Mouse (Mus musculus) gastrocnemius, postnatal 25 days (tissue): ENCODE measurements around the gene Sema5b. TPM values are rescaled to one million over a fixed set of nuclear protein-coding genes. Genes with fewer than 3 reads are reported as not detected.

ENCODE experiments used
- DNase-seq: peaks from one replicate; pipeline ENCODE4 v3.0.0; 2022
- total RNA-seq, 2 experiments: library from RNA; stranded (reverse); gene quantifications; 1 replicate in 1 of 2; 2 replicates in 1 of 2; pipeline ENCODE4 v1.2.3; 2021

The Sema5b gene
- total RNA-seq, 2 experiments from 2014 or later = 0.20 to 0.35 TPM

DNA sequence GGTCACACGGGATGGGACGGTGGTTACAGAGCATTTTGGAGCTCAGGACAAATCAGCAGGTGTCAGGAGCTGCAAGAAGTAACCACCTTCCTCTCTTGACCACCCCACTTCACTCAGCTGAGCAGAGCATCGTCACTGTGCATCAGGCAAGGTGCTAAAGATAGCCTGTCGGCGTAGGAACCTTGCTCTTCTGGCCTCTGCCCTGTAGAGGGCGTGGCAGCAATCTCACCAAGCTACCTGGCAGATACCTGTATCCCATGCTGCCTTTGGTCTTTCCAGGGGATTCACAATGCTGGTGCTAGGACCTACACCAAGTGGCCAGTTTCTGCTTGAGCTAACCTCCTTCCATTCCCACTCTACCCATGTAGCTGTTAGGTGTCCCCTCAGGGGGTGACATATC is 55.3 kb downstream of the Sema5b start:
- DNase-seq = no peak

DNA sequence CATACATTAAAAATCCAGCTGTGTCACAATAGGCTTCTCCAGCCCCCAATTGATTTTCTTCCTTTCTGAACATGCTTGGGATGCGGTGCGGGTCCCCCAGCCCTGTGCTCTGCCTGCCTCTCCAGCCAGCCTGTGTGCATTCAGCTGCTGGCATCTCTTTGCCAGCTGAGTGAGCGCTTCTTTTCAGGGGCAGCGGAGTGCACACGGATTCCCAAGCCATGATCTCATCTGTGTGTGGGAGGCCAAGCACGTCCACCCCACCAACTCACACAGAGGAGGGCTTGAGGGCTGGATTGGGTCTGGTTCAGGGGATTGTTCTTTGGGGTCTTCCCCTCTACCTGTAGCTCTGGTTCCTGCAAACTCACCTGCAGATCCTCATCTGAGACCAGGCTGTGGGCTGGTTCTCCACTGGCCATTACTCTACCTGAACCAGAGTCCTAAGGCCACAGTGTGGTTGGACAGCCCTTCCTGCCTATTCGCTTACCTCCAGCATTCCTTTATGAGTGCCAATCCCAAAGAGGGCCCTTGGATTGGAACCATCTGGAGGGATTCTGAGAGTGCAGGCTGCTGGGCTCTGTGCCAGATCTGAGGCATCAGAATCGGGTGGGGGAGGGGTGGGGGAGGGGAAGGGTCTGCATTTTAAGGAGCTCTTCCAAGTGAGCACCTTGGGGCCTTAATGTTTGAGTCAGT is 55.9 kb downstream of the Sema5b start:
- no peak for DNase-seq

DNA sequence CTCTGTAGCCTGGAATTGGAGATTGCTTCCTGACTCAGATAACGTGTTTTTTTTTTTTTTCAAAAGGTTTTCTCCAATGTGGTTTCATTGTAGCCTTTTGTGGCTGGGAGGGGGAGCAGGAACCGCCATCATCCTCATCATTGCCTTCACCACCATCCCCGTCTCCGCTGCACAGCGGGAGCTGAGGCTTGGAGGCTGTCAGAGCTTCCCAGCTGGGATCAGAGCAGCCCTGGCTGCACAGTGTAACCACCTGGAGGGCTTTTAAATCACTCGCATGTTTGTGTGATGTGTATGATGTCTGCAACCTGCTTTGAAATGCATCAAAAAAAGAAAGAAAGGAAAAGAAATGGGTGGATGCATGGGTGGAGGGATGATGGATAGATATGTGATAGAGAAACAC is 57.0 kb downstream of the Sema5b start:
- no peak for DNase-seq

DNA sequence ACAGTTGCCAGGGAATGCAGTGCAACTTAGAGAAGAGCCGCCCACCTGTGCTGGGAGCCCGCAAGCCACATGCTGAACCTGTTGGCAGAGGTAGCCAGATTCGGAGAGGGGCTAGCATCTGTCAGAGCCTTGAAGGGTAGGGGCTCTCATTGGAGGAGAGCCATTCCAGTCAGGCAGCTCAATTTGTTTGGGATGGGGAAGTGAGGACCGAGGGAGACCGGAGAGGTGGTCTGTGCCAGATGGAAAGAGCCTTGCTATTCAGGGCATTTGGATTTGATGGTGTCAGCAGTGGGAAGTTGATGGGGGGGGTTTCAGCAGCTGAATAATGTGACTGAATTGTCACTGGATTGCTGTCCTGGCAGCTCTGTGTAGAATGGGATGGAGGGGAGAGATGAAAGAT is 57.9 kb downstream of the Sema5b start:
- no peak for DNase-seq

DNA sequence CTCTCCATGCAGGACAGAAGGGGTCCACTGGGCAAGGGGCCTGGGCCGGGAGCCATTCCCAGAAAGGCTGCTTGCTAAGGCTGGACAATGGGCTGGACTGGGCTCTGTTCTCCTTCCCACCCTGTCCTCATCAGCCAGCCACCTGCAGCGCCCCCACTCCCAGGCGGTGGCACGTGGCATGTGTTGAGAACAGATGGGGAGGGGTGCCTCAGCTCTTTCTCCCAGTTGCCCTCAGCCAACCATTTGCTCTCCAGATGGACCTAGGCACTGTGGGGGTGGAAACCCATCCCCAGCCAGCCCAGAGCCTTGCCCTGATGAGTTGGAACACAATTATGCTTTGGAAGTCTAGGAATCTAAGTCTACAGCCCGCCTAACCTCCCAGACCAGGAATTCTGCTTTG is 59.3 kb downstream of the Sema5b start:
- no peak for DNase-seq

DNA sequence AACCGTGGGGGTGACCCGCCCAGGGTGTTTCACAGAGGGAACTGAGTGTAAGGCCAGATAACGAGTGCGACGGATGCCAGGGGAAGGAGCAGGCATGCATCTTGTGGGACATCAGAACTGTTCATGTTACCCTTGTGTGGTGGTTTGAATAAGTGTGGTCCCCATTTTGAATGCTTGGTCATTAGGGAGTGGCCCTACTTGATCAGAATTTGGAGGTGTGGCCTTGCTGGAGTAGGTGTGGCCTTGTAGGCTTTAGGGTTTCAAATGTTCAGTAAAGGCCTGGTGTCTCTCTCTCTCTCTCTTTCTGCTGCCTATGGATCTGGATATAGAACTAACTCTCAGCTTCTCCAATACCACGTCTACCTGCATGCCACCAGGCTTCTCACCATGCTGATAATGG is 60.5 kb downstream of the Sema5b start:
- no peak for DNase-seq

DNA sequence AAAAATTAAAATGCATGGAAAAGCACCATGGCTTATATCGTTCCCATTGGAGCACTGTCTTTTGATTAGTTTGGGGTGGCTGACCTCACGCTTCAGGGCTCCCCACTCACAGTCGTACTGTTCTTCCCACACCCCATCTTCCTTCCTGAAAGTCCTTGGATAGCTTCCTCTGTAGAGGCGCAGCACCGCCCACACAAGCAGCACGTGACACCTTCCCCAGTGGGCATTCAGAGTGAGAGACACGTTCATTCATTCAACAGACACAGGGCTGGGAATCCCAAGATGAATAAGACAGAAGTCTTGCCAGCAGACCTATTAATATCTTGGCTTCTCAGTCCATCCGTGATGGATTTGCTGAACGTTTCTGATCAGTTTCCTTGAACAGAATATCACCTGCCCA is 61.6 kb downstream of the Sema5b start:
- no peak for DNase-seq

DNA sequence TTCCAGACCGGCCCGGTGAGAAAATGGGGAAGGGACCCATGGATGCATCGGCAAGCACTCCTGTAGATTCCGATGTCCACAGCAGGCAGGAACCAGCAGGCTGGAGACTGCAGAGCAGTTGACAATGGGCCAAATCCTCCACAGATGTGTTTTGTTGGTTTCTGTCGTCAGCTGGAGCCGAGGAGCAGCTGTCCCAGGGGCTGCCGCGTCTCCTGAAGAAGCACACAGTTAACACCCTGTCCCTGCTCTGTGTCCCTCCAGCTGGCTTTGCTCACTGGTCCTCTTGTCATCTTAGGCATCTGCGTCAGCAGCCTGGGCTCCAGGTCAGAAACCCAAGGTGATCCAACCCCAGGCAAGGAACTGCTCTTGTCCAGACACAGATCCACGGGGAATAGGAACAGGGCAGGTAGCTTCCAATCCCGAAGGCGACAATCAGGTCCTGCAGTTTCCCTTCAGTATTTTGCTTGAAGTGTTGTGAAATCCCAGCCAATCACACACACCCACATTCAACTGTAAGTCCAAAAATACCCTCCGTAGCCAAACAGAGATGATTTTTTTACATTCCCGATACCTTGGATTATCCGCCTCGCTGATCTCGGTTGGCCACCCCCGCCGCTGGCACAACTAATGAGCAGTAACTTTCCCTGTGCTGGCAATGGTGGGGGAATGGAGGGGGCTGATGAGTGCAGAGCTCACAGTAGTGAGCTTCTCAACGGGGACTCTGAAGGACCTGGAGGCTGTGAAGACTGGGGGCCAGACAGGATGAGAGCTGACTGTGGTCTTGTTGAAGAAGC is 63.0 kb downstream of the Sema5b start:
- peak; percentile 33 for DNase-seq

DNA sequence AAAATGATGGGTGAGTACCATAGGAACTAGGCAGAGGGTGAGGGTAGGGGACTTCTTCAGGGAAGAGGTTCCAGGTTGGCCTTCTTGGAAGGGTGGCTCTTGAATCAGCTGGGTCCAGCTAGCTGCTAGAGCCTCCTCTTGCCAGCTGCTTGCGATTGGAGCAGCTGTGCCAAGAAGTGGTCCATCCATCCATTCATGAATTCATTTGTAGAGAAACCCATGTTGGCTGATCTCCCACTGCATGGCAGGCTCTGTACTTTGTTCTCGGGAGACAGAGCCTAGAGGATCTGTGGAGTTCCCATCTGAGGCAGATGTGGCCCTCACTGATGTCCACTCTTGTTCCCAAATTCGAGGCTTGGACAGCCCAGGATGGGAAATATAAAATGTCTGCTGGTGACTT is 66.3 kb downstream of the Sema5b start:
- no peak for DNase-seq

DNA sequence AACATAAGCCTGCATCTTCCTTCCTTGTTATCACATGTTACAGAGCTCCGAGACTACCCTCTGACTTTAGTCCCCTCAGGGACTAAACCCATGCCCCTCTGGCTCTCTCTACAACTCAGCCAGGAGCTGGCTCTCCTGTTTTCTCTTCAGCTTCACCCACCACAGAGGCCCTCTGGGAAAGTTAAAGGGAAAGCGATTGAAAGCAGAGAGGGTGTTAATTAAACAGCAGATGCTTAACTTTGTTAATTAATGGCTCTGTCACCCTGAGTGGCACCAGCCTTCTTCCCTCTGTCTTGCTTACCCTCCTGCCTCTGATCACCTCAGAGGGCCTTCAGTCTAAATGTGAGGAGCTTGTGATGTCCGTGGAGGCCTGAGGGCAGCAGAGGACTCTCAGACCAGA is 67.3 kb downstream of the Sema5b start:
- DNase-seq = no peak

DNA sequence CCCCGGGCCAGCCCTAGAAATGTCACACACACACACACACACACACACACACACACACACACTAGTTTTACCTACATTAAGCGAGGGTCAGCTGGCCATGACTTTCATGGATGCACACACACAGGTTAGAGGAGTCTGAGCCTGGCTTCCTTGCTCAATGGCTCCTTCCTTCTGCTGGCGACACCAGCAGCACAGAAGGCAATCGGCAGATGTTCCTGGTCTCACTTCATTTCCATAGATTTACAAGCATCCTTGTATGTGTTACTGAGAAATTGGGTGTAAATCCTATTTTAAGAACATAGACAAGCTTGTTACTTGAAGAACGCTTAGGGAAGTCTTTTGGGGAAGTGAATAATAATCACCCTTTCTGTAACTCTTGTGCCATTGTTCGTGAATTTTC is 68.6 kb downstream of the Sema5b start:
- no peak for DNase-seq

DNA sequence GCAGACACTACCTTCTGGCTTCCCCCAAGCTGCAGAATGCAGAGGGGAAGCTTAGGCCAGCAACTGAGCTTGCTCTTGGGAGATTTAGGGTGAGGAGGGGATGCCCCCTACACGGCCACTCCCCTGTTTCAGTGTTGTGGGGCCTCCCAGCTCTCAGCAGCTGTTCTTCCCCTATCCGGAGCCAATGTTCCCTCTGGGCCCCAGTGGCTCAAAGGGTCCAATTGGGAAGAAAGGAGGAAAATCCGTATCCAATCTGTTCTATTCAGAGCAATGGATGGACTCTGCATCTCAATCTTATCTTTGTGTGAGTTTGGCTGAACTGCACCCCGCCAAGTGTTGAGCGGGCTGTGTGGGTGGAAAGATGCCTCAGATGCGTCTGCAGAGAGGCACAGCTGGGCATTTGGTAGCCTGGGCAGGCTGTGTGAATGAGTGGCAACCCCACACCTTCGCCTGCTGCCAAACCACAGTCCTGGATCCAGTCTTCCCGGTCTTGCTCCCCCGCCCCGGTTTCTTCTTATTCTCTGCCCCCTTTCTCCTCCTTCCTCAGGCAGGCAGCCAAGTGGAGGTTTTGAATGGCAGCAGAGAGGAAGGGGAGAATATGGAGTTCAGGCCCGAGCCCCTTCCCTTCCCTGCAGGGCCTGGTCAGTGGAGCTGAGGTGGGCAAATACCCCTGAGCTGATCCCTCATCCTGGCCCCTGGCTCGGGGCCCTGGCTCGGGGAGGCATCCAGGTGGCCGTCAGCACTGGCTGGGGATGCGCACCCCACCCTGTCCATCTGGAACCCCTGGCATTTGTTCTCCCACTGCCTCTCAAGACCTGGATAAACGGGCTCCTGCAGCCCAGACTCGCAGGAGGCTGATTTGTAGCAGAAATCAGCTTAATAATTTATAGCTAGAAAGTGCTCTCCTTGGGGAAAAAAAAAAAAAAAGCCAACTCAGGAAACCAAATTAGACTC is 73.2 kb downstream of the Sema5b start:
- DNase-seq = peak; percentile 46

DNA sequence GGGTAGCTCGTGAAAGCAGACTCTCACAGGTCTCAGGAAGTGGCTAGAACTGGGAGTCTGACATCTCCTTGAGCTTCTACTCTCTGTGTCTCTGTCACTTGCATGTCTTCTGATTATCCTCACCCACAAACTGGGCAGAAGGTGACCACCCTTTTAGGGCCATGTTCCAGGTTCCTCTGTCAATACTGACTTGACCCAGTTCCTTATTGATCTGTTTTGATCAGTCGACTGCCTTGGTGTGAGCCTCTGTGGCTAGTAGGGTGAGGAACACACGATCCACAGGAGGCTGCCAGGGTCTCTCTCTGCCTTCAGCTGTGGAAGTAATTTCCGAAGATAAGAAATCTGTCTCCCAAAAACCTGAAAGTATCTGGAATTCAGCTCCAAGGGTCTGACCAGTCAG is 76.8 kb downstream of the Sema5b start:
- DNase-seq = no peak

DNA sequence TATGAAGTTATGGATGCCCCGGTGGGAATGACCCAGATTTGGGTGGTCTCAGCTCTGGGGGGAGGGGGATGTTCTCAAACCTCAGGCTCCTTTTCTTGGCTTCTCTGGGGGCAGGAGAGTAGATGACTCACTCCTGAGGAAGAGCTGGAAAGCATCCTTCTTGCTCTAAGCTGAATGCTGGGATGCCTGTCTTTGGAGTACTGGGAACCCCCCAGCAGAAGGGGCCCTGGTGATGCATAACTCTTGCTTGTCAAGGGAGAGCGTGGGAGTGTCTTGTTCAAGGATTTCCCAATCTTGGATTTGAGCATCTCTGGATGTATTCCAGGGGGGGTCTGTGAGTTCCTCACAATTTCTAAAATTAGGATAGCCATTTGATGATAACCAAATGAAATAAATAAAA is 82.1 kb downstream of the Sema5b start:
- no peak for DNase-seq

DNA sequence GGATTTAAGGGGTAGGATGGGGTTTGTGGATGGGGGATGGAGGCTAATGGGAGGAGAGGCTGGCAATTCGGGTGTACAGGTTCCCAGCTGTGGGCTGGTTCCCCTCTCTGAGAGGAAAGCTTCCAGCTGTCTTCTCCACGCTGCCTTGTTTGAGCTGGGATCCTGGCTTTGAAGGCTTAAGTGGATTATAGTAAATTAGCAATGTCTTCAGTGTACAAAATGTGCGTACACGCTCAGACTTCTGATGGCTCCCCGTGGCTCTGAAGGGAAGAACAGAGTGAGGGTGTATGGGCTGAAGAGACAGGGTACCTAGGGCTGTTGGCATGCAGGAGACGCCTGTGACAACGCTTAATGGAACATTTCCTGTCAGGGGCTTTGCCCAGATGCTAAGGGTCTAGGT is 83.0 kb downstream of the Sema5b start:
- no peak for DNase-seq

DNA sequence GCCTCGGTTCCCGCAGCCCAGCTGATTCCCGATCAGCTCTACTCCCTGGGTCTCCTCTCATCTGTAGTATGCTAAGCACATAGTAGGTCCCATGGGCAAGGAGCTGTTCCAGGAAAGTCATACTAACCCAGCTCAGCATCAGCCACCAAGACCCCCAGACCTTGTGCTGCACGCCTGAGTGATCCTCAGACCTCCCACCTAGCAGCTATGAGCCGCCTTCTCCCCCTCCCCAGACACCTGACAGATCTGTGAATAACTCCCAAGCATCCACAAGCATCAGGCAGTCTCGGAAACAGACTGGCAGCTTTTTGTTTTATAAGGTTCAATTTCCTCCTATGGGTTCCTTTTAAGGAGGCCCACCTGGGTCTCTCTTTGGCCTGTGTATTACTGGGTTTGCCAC is 83.9 kb downstream of the Sema5b start:
- DNase-seq = no peak

DNA sequence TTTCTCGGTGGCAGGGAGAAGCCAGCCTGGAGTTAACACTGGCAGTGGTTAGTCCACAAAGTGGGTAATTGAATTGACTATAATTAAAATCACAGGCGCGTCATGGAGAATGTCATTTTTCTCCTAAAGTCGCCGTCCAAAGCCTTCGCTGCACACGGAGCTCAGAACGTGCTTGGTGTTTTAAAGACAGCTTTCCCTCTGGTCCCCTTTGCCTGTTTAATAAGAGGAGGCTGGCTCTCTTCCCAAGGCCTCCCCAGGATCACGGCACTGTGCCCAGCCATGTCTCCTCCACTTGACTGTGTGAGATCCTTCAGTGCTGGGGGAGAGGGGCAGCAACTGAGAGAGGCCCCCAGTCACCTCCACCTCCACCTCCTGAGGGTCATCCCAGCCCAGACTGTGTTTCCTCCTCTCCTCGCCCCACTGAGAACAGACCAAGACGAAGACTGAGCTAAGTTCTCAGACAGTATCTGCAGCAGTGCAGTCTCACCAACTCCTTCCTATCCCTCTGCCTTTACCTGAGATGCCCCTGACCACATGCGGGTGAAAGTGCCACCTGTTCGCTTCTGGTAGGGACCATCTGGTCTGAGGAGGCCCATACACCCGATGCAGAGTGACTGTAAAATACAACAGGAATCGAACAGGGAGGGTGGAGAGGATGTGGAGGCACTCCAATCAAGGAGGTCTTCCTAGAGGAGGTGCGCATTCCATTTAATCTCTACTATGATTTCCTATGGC is 84.5 kb downstream of the Sema5b start:
- no peak for DNase-seq

DNA sequence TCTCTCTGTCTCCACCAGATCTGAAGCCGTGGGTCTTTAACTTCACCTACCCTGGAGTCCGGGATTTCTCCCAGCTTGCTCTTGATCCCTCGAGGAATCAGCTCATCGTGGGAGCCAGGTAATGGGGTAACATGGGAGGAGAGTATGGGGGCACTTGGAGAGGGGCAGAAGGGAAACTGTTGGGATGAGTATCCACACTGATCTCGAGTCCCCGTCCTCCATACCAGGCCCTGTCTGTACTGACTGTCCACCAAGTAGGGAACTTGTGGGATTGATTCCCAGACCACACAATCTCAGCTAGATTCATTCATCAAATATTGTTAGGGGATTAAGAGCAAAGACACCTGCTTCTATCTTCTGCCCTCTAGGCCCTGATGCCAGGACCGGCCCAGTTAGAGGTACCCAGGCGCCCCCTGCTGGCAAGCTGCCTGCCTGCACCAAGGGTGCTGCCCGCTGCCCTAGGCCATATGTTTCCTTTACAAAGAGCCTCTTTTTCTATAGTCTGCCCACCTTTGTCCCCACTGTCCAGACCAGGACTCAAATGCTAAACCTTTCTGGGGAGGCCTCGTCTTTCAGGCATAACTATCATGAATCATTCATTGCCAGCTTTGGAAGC is 87.2 kb downstream of the Sema5b start:
- peak; percentile 48 for DNase-seq

DNA sequence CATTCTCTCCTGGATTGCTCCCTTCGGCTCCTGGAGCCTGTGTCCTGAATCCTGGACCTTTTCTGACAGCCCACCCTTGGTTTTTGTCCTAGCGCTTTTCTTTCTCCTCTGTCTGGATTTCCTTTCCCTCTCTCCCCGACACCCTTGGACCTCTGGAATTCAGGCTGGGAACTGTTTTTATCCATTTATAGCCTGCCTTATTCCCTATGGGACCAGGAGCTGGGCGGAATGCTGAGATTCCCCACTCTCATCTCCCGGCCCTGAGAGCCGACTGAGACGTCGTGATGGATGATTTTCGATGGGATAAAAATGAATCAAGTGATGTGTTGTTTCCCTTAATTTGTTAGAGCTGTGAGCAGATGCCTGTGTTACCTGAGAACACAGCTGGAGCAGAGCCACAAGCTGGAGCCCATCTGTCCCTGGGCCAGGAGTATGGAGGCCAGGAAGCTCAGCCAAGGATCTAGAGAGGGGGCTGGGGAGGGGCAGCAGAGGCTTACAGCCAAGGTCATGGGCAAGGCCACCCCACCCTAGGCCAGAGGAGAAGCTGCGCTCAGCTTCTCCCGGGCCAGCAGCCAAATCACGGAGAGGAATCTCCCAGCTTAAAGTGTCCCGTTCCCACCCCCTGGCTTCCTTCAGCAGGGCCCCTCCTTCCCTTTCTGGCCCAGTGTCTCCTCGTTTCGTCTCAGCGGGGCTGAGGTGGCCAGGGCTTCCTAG is 89.7 kb downstream of the Sema5b start:
- DNase-seq = peak; percentile 85

DNA sequence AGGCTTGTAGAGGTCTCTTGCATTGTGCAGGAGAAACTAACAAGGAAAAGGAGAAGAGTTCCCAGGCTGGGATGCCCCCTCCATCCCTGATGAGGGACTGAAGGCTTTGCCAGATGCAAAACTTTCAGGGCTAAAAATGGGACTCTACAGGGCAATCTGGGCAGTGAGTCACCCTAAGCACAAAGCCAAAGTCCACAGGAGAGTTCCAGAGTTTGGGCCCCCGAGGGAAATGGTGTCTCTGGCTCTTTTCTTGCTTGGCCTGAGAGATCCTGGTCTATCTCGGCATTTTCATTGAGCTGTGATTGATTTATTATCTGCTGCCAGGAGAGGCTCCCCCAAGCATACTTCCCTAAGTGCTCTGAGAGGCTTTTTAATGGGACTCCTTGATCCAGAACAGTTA is 92.1 kb downstream of the Sema5b start:
- no peak for DNase-seq

DNA sequence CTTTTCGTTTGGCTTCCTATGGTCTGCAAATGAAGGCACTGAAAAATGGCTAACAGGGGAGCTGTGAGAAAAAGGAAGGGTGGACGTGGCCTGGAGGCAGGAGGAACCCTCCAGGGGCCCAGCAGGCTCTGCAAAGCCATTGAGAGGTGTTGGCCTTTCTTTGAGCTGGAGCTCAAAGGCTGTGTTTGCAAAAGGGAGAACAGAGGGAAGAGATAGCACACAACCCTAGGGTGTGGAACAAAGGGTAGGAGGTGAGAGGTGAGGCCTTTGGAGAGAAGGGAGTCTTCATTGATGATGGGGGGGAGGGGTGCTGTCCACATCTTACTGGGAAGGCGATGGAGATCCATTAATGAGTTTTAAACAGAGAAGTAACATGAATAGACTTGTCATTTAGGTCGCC is 94.0 kb downstream of the Sema5b start:
- no peak for DNase-seq
